Mouse (Mus musculus) embryonic fibroblast, embryonic 13.5 days (primary cell): ENCODE measurements around the gene Arl3. TPM values are rescaled to one million over a fixed set of nuclear protein-coding genes. Genes with fewer than 3 reads are reported as not detected.

Experiments
- H3K27ac ChIP-seq: 2 replicates; pipeline ENCODE4 v1.5.1; 2012; ENCODE audit warnings: low read length, control low read depth, inconsistent platforms; ENCODE audit not compliant: insufficient read depth
- H3K4me1 ChIP-seq: 2 replicates; pipeline ENCODE4 v1.6.1; 2011; ENCODE audit warnings: low read length; ENCODE audit not compliant: control insufficient read depth, insufficient read depth
- H3K4me3 ChIP-seq: 2 replicates; pipeline ENCODE4 v1.5.1; 2011; ENCODE audit warnings: mild to moderate bottlenecking, control low read depth, low read length; ENCODE audit not compliant: insufficient read depth
- CTCF ChIP-seq: IDR thresholded peaks from 2 replicates; pipeline ENCODE4 v1.5.1; 2011; ENCODE audit warnings: mild to moderate bottlenecking, control low read depth, low read length, moderate library complexity, borderline replicate concordance; ENCODE audit not compliant: insufficient read depth
- POLR2A ChIP-seq: IDR thresholded peaks from 2 replicates; pipeline ENCODE4 v1.6.1; 2011; ENCODE audit warnings: low read depth, mild to moderate bottlenecking, control low read depth, low read length, moderate library complexity
- polyA plus RNA-seq: library from polyadenylated mRNA; stranded (reverse); fragments of >200 nt; gene quantifications from 2 replicates; pipeline ENCODE4 v1.2.4, GENCODE M21; 2011; ENCODE audit warnings: low read depth; ENCODE audit not compliant: missing spikeins, insufficient read length

The Arl3 gene
- polyA plus RNA-seq, 1 experiment: 83.5 TPM

DNA sequence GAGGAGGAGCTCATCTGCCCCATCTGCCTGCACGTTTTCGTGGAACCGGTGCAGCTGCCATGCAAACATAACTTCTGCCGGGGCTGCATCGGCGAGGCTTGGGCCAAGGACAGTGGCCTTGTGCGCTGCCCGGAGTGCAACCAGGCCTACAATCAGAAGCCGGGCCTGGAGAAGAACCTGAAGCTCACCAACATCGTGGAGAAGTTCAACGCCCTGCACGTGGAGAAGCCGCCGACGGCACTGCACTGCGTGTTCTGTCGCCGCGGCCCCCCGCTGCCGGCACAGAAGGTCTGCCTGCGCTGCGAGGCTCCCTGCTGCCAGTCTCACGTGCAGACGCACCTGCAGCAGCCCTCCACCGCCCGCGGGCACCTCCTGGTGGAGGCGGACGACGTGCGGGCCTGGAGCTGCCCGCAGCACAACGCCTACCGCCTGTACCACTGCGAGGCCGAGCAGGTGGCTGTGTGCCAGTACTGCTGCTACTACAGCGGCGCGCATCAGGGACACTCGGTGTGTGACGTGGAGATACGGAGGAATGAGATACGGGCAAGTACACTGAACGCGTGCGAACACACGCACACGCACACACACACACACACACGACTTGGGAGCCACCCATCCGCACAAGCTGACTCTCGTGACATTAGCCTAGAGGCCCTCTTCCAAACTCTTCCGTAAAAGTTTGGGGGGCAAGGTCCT lies 70.4 kb downstream of the Arl3 start:
- 0 out of 2 replicates have a peak, but pooled peaks cover 10% of the 10 kb centered on the region for H3K4me1 ChIP-seq
- peak overlapping the region; percentile 76 for H3K4me3 ChIP-seq
- peak overlapping the region; percentile 94 for H3K27ac ChIP-seq
- TF ChIP-seq POLR2A: peak; percentile 52; the same call in 1 of the 2 replicates
- peak; percentile 49; the same call in 1 of the 2 replicates for TF ChIP-seq CTCF

DNA sequence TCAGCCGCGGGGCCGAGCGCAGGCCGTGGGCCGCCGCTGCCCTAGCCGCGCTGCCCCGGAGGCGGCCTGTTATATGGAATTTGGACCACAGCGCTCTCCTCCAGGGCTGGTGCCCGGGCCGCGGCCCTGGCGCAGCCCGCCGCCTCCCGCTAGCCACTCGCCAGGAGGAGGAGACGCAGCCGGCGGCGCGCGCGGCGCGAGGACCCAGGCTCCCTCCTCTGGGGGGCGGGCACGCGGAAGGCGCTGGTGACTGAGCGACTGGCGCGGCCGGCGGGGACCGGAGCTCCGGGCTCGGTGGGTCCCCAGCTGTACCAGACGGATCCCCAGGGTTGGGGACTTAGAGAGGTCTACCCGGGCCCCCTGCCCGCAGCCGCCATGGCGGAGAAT lies 70.9 kb downstream of the Arl3 start:
- peak overlapping the region; percentile 94 for H3K27ac ChIP-seq

DNA sequence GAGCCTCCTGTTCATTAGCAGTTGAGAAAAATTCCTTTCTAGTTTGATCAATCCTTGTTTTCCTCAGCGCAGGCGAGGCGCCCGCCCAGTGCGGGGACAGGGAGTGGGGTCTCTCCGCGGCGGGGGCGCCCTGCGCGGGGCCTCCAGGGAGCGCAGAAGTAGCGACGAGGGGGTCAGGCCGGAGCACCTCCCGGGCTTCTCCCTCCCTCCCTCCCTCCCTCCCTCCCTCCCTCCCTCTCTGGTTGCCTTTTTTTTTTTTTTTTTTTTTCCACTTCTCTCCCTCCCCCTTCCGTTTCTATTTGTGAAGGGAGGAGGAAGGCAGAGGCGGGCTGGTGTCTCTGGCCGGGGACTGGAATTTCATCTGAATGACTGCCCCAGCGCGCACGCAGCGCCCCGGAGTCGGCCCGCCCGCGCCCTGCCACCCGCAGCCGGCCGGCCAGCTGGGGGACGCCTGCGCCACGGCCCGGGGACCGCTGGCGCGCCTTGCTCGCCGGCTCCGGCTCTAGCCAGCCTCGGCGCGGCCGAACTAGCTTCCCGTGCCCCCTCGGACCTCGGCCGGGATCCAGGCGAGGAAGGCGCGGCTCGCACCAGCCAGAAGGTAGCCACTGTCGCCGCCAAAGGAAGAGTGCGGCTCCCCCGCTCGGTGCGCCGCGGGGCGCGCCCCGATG lies 71.5 kb downstream of the Arl3 start, which contains the start of gene Trim8:
TSS of gene Trim8 (plus strand) at position 302 of the 668 bp plus-strand sequence.
- peak within 1 kb of the TSS; percentile 100 for H3K27ac ChIP-seq
- no peak for TF ChIP-seq CTCF
- peak; percentile 58 for TF ChIP-seq POLR2A
- 0 out of 2 replicates have a peak, but pooled peaks cover 6% of the 10 kb centered on the region for H3K4me1 ChIP-seq
- peak within 1 kb of the TSS; percentile 76 for H3K4me3 ChIP-seq

More for the DNA sequence above, 70.9 kb downstream of the Arl3 start:
- 0 out of 2 replicates have a peak, but pooled peaks cover 8% of the 10 kb centered on the region for H3K4me1 ChIP-seq
- peak overlapping the region; percentile 76 for H3K4me3 ChIP-seq
- no peak for TF ChIP-seq CTCF
- no peak for TF ChIP-seq POLR2A

DNA sequence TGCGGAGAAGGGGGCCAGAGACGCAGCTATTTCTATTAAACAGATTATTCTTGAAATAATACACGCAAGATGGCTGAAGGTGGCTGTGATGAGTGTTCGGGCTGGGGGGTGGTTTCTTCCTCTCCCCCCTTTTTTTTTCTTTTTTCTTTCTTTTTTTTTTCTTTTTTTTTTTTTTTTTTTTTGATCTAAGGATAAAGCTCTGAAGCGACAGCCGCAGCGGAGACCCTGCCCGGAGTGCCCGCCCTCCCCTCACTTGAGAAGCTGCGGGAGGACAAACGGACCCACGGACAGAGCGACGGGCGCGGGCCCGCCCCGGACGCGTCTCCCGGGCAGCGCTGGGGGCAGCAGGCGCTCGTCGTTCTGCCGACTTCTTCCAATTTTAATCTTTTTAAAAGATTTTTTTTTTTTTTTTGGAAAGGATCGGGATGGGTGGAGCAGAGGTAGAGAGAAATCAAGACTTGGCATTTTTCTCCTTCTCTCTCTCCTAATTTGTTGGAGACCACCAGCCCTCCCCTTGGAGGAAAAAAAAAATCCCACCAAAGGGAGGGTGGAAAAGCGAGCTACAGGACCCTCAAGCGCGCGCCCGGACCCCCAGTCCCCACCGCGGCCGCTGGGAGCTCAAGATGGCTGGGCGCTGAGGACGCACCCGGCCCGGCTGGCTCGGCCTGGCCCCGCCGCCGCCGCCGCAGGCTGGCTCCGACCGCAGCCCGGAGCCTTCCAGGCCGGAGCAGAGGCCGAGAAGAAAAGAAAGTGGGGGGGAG lies 72.2 kb downstream of the Arl3 start:
- Histone ChIP-seq H3K4me1 (0 out of 2 replicates have a peak, but pooled peaks cover 6% of the 10 kb centered on the region), H3K4me3 (peak overlapping the region; percentile 68), H3K27ac (peak overlapping the region; percentile 100)
- TF ChIP-seq CTCF (no peak), POLR2A (peak; percentile 47; the same call in 1 of the 2 replicates)

DNA sequence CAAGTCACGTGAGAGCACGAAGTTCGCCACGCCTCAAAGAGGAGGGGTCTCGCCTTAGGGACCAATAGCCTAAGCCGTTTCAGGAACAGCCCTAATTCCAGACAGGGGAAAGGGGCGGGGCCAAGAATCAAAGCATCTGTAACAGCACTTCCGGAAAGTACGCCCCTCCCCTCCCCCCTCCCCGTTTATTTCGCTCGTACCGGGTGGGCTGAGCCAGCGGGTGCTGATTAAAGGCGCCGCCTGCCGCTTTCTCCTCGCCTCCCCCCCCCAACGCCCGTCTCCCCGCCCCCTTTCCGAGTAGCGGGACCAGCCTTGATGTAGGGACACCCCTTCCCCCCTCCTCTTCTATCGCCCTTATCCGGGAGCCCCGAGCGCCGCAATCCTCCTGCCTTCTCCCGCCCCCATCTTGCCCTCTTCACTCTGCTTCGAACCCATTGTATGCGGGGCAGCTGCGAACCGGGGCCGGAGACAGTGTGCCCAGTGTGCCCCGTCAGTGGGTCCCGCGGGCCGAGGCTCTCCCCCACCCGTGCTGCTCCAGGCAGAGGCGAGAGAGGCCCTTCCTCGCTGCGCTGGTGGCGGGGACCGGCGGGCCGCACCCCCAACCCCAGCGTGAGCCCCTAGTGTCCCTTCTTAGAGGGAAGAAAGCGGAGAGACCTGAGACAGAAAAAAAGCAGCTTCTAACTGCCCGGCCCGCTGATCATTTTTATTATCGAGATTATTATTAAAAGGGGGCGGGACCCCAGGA lies 73.0 kb downstream of the Arl3 start:
- TF ChIP-seq POLR2A (peak; percentile 65), CTCF (no peak)
- H3K27ac ChIP-seq: peak overlapping the region; percentile 100
- H3K4me3 ChIP-seq: peak overlapping the region; percentile 68
- H3K4me1 ChIP-seq: 0 out of 2 replicates have a peak, but pooled peaks cover 2% of the 10 kb centered on the region

DNA sequence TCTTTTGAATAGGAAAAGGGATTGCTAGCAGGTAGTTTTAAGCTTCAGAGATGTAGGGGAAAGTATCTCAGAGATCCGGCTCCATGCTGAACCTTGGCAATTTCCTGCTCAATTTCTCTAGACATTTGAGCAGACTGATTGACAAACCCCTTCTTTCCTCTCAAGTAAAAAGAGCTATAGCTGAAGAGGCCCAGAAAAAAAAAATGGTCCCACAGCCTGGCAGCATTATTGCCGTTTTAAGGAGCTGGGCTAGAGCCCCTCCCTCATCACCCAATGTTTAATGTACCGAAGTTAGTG lies 73.5 kb downstream of the Arl3 start:
- Histone ChIP-seq H3K4me1 (0 out of 2 replicates have a peak, but pooled peaks cover 2% of the 10 kb centered on the region), H3K4me3 (no peak overlapping the region), H3K27ac (peak overlapping the region; percentile 68)
- TF ChIP-seq CTCF (no peak), POLR2A (peak; percentile 46; the same call in 1 of the 2 replicates)

DNA sequence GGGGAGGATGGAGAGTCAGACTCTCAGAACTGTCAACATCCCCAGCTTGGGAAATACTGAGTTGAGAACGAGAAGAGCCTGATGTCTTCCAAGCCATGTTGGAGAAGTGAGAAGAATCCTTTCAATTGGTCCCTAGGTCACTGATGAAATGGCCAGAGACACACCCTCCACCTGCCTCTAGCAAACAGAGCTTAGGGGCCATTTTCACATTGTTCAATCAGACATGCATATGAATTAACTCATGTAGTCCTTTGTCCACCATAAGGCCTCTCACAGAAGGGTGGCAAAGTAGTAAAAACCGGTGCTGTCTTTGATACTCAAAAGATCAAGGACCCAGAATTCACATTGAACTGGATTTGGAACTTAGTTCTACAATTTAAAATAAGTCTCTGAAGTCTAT lies 75.8 kb downstream of the Arl3 start:
- TF ChIP-seq CTCF (no peak), POLR2A (no peak)
- 0 out of 2 replicates have a peak, but pooled peaks cover 2% of the 10 kb centered on the region for H3K4me1 ChIP-seq
- H3K27ac ChIP-seq: no peak overlapping the region
- H3K4me3 ChIP-seq: no peak overlapping the region

DNA sequence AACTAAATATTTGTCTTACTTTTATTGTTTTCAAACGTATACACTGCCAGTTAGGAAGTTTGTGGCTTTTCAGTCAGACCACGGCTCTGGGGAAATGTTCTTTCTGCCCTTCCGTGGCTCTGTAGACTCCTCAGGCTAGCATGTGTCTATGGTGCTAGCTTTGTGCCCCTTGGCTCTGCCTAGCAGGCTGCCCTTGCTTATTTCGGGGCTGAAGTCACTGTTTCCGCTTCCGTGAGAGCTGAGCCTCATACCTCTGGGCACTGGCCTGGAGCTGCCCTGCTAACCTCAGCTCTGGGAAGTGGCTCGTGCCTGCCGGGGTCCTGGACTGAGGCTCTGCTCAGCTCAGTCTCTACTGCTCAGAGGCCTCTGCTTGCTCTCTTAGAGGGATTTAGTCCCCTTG lies 77.9 kb downstream of the Arl3 start:
- no peak overlapping the region for H3K27ac ChIP-seq
- 0 out of 2 replicates have a peak, but pooled peaks cover 2% of the 10 kb centered on the region for H3K4me1 ChIP-seq
- H3K4me3 ChIP-seq: no peak overlapping the region
- TF ChIP-seq CTCF: no peak

DNA sequence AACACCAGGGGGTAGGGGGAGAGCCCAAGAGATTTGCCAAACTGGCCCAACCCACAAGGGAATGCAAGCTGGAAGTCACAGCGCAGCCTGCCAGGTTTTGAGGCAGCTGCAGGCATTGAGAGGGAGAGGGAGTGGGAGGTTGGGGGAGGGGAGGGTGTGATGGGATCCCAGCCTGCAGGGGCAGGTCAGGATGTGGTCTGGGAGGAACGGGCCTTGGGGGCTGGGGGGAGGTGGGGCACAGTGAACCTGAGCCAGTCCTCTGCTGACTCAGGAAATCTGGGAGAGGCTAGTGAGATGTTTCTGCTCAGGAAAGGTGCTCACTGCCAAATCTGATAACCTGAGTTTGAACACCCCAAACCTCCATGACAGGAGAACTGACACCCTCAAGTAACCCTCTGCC lies 82.4 kb downstream of the Arl3 start:
- peaks cover 25% of the 10 kb centered on the region for H3K4me1 ChIP-seq
- H3K4me3 ChIP-seq: no peak overlapping the region
- peak overlapping the region; percentile 29; the same call in 1 of the 2 replicates for H3K27ac ChIP-seq
- TF ChIP-seq CTCF: no peak
- TF ChIP-seq POLR2A: no peak
